Mouse (Mus musculus) forebrain, embryonic 15.5 days (tissue): ENCODE measurements around the gene Stc2. TPM values are rescaled to one million over a fixed set of nuclear protein-coding genes. Genes with fewer than 3 reads are reported as not detected.
A peak's percentile ranks its signal among the peaks of the same experiment; 100 is the strongest.

ENCODE experiments used
- ATAC-seq: fragments of 200-750 bp; cut with Nextera tagmentation; replicated peaks from 2 replicates; pipeline ENCODE4 v1.8.0; 2017; ENCODE audit warnings: mild to moderate bottlenecking, moderate TSS enrichment, moderate library complexity
- H3K27ac ChIP-seq: fragments of 300-500 bp; sonication (generic); replicated peaks from 2 replicates; pipeline ENCODE4 v1.5.1; 2015; ENCODE audit warnings: mild to moderate bottlenecking, inconsistent platforms
- H3K27me3 ChIP-seq: fragments of 300-500 bp; sonication (generic); 2 replicates; pipeline ENCODE4 v1.6.1; 2015; ENCODE audit warnings: inconsistent platforms
- H3K36me3 ChIP-seq: fragments of 300-500 bp; sonication (generic); 2 replicates; pipeline ENCODE4 v1.6.1; 2015; ENCODE audit warnings: mild to moderate bottlenecking, inconsistent platforms
- H3K4me1 ChIP-seq: fragments of 300-500 bp; sonication (generic); 2 replicates; pipeline ENCODE4 v1.6.1; 2015; ENCODE audit warnings: inconsistent platforms
- H3K4me2 ChIP-seq: fragments of 300-500 bp; sonication (generic); replicated peaks from 2 replicates; pipeline ENCODE4 v1.6.1; 2015; ENCODE audit warnings: mild to moderate bottlenecking, inconsistent platforms
- H3K4me3 ChIP-seq: fragments of 300-500 bp; sonication (generic); 2 replicates; pipeline ENCODE4 v1.5.1; 2015; ENCODE audit warnings: mild to moderate bottlenecking, inconsistent platforms
- H3K9ac ChIP-seq: fragments of 300-500 bp; sonication (generic); replicated peaks from 2 replicates; pipeline ENCODE4 v1.6.1; 2015; ENCODE audit warnings: mild to moderate bottlenecking, inconsistent platforms
- H3K9me3 ChIP-seq: fragments of 300-500 bp; sonication (generic); 2 replicates; pipeline ENCODE4 v1.6.1; 2016; ENCODE audit warnings: inconsistent platforms
- WGBS: fragments of 180-500 bp; shearing (Covaris S2); methylation state at CpG from one replicate; pipeline ENCODE4 v1.1.7; 2015; ENCODE audit warnings: mixed read lengths; 5-methylcytosine and 5-hydroxymethylcytosine counted together
- polyA plus RNA-seq: library from polyadenylated mRNA; unstranded; fragments of >200 nt; fragmentation: Nextera tagmentation; extraction: Ambion mirVana; gene quantifications from 2 replicates; pipeline ENCODE4 v1.2.1, GENCODE M21; 2015

Stc2 gene
- polyA plus RNA-seq: 1.3 TPM in 2 replicates

DNA sequence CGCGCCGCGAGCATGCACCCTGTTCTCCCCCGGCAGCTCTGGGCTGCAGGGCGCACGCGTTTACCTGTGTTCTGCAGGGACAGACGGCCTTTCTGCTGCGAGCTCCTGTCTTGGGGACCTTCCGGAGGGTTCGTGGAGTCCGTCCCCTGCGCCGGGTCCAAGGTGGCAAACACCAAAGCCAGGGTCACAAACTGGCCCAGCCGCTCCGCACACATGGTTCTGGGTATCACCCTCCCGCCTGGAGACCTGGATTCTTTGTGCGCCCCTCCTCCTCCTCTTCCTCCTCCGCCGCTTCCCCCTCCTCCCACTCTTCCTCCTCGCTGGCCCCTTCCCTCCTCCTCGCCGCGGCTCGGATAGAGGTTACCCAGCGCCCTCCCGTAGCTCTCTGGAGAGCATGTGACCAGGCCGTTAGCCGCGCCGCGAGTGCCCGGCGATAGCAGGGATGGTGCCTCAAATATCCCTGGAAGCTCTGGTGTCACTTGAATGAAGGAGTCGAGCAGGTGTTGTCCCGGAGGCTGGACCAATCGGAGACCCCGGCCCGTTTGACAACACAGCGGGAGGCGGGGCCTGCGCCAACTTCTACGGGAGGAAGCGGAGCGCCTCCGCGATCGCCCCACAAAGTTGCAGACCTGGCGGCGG lies at the start of gene Stc2:
Gene Stc2, minus strand, starts transcription at position 427 of the 639 bp plus-strand sequence.
- peak within 1 kb of the TSS; percentile 37 for H3K9ac ChIP-seq
- H3K36me3 ChIP-seq: no peaks in the 10 kb centered on the region
- WGBS: under 1% methylated on average over 50 of the region's 51 CpGs
- H3K9me3 ChIP-seq: no peaks in the 10 kb centered on the region
- H3K4me1 ChIP-seq: peaks cover 26% of the 10 kb centered on the region
- peaks cover 22% of the 10 kb centered on the region for H3K27me3 ChIP-seq
- H3K27ac ChIP-seq: no peak within 1 kb of the TSS; the same call in 1 of the 2 replicates
- peak within 1 kb of the TSS; percentile 100 for H3K4me2 ChIP-seq
- peak within 1 kb of the TSS; percentile 65 for H3K4me3 ChIP-seq
- ATAC-seq: peak; percentile 84

DNA sequence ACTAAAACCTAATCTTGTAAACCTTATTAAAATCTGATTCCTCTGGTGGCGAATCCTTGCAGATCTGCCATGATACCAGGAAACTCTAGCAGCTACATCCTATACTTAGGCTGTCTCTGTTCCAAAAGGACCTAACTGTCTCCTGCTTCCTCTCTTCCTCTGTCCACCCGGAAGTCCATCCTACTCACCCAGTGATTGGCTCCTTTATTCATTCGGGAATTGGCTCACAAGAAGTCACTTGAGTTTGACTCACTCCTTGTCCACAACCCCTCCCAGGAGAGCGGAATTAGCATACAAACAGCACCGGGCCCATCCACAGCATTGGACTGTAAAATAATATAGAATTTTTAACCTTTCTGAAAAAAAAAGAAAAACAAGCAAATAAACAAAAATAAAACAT lies 47.2 kb upstream of the Stc2 start:
- H3K36me3 ChIP-seq: no peaks in the 10 kb centered on the region
- WGBS: 80% methylated on average over 5 of the region's 5 CpGs
- no peaks in the 10 kb centered on the region for H3K9me3 ChIP-seq
- no peak for ATAC-seq
- H3K27me3 ChIP-seq: no peaks in the 10 kb centered on the region
- no peaks in the 10 kb centered on the region for H3K4me1 ChIP-seq
- H3K4me3 ChIP-seq: no peak overlapping the region
- H3K27ac ChIP-seq: no peak overlapping the region
- H3K4me2 ChIP-seq: no peak overlapping the region
- H3K9ac ChIP-seq: no peak overlapping the region

GRCm38 (mm10) chr11:31412376-31412775 lies 42.5 kb upstream of the Stc2 start:
- ATAC-seq: no peak
- Histone ChIP-seq H3K4me3 (no peak overlapping the region), H3K4me2 (no peak overlapping the region), H3K27ac (no peak overlapping the region), H3K27me3 (no peaks in the 10 kb centered on the region), H3K36me3 (no peaks in the 10 kb centered on the region), H3K4me1 (no peaks in the 10 kb centered on the region), H3K9me3 (no peaks in the 10 kb centered on the region), H3K9ac (no peak overlapping the region)
- 78% methylated on average over 3 of the region's 3 CpGs for WGBS

DNA sequence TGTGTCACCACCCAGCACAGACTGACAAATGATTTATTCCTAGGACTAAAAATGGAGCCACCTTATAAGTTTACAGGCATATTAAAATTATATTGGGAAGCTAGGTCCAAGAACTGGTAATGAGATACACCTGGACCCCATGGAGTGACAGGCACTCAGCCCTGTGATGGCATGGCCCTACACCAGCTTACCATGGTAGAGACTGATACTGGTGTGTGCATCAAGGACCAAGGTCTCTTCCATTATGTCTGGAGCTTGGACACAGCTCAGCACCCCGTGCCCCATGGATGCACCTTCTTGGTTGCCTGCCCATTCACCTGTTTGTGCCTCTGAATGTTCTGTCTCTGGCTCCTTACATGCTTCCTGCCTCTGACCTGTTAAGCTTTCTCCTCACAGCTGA lies 36.9 kb upstream of the Stc2 start:
- ATAC-seq: no peak
- Histone ChIP-seq H3K9ac (no peak overlapping the region), H3K4me1 (no peaks in the 10 kb centered on the region), H3K4me3 (no peak overlapping the region), H3K36me3 (no peaks in the 10 kb centered on the region), H3K4me2 (no peak overlapping the region), H3K27me3 (no peaks in the 10 kb centered on the region), H3K9me3 (no peaks in the 10 kb centered on the region), H3K27ac (no peak overlapping the region)
- 89% methylated on average over 1 of the region's 1 CpGs for WGBS

DNA sequence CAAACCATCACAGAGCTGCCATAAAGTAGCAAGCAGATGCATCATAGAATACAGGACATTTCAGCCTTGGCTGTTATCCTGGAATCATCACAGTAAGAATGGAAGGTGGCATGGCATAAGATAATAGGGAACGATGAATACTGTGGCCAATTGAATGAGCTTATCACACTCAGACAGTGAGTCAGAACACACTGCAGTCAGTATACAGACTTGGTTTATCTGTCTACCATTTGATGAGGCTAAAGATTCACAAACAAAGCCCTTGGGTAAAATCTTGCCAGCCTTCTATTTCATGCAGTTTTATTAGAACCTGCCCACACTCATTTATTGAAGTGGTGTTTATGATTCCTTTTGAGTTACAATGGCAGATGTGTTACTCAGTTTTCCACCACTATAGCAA lies 33.2 kb upstream of the Stc2 start:
- no peak for ATAC-seq
- Histone ChIP-seq H3K9me3 (no peaks in the 10 kb centered on the region), H3K4me2 (no peak overlapping the region), H3K9ac (no peak overlapping the region), H3K27ac (no peak overlapping the region), H3K4me3 (no peak overlapping the region), H3K36me3 (no peaks in the 10 kb centered on the region), H3K4me1 (no peaks in the 10 kb centered on the region), H3K27me3 (no peaks in the 10 kb centered on the region)
- WGBS: 97% methylated on average over 1 of the region's 1 CpGs

DNA sequence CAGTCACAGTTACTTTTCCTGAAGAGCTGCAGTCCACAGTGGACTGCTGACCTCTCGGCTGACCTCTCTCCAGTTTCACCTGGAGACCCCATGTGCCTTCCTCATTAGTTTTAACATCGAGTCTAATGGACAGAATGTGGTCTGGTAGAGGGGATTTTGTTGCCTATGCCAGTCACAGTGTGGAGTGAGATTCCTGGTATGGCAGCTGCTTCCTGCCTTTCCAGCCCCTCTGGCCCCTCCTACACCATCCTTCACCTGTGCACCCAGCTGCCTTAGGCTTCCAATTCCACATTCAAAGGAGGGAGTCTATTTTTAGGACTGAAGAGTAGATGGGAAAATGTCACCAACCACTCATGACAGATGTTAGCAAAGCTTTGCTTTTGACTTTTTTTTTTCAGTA lies 28.7 kb upstream of the Stc2 start:
- no peaks in the 10 kb centered on the region for H3K27me3 ChIP-seq
- H3K4me3 ChIP-seq: no peak overlapping the region
- no peak overlapping the region for H3K4me2 ChIP-seq
- H3K4me1 ChIP-seq: no peaks in the 10 kb centered on the region
- no peak overlapping the region for H3K9ac ChIP-seq
- no peaks in the 10 kb centered on the region for H3K9me3 ChIP-seq
- H3K36me3 ChIP-seq: no peaks in the 10 kb centered on the region
- no peak for ATAC-seq
- no peak overlapping the region for H3K27ac ChIP-seq
- 85% methylated on average over 2 of the region's 2 CpGs for WGBS

DNA sequence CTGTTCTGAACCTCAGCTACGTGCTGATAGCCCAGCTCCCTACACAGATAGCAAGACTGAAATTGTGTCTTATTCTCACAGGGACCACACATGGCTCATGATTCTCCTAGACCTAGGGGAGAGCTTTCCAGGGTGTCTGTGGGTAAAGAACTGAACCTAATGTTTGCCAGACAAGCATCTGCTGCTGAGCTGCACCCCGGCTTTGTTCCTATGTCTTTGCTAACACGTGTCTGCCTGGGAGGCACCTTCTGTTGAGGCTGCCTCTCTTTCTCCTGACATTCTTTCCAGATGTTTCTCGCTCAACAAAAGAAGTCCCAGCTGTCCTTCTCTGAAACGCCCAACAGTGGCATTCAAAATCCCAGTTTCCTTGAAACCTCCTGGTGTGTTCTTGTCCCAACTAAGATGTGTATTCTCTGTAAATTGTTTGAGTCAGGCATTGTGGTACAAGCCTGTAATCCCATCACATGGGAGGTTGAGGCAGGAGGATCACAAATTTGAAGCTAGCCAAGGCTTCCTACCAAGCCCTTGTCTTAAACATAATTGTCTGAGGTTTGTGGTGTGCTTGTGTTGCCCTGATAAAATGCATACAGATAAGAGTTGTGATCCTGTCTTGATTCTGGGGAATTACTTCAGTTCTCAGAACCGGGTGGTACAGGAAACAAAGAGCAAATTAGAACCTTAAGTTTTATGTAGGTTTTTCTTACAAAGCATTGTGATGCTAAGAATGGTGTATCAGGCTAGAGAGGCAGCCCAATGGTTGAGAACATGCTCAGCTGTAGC lies 27.0 kb upstream of the Stc2 start:
- H3K27ac ChIP-seq: no peak overlapping the region
- 67% methylated on average over 6 of the region's 6 CpGs for WGBS
- H3K4me3 ChIP-seq: no peak overlapping the region
- H3K36me3 ChIP-seq: no peaks in the 10 kb centered on the region
- H3K4me1 ChIP-seq: no peaks in the 10 kb centered on the region
- no peaks in the 10 kb centered on the region for H3K9me3 ChIP-seq
- ATAC-seq: no peak
- no peak overlapping the region for H3K9ac ChIP-seq
- no peak overlapping the region for H3K4me2 ChIP-seq
- H3K27me3 ChIP-seq: no peaks in the 10 kb centered on the region

DNA sequence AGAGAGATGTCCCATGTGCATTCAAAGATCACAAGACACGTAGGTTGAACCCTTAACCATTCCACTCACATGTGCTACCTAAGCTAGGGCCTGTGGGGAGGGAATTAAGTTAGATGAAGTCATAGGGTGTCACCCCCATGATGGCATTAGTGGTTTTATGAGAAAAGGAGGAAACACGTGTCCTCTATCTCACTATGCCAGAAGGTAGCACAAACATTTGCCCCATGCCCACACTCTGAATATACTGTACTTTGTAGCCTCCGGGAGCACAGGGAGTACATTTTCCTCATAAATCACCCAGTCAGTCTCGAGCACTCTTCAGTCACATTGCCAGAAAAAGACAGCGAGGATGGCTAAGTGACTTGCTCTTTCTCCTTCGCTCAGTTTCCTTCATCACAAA lies 24.2 kb upstream of the Stc2 start:
- WGBS: 88% methylated on average over 6 of the region's 6 CpGs
- no peak for ATAC-seq
- Histone ChIP-seq H3K4me3 (no peak overlapping the region), H3K9ac (no peak overlapping the region), H3K4me1 (no peaks in the 10 kb centered on the region), H3K4me2 (no peak overlapping the region), H3K36me3 (no peaks in the 10 kb centered on the region), H3K9me3 (no peaks in the 10 kb centered on the region), H3K27me3 (no peaks in the 10 kb centered on the region), H3K27ac (no peak overlapping the region)

DNA sequence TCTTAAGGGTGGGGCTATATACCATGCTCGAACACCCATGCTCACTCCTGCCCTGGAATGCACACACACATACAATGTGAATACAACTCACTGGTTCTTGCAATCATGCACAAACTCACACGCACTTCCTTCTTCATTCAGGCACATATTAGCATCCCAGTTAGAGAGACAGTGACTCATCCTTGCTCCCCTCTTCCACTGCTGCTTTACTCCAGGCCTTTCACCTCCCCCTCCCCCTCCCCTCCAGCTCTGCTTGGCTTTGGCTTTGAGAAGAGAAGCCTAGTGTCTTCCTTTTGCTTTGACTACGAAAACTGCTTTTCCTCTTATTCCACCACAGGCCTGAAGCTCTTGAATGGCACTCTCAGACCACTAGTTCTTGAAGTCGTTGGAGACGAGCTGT lies 22.5 kb upstream of the Stc2 start:
- H3K4me3 ChIP-seq: no peak overlapping the region
- ATAC-seq: no peak
- H3K36me3 ChIP-seq: no peaks in the 10 kb centered on the region
- no peak overlapping the region for H3K9ac ChIP-seq
- WGBS: 75% methylated on average over 5 of the region's 5 CpGs
- H3K27ac ChIP-seq: no peak overlapping the region
- no peaks in the 10 kb centered on the region for H3K9me3 ChIP-seq
- no peaks in the 10 kb centered on the region for H3K27me3 ChIP-seq
- no peaks in the 10 kb centered on the region for H3K4me1 ChIP-seq
- no peak overlapping the region for H3K4me2 ChIP-seq

DNA sequence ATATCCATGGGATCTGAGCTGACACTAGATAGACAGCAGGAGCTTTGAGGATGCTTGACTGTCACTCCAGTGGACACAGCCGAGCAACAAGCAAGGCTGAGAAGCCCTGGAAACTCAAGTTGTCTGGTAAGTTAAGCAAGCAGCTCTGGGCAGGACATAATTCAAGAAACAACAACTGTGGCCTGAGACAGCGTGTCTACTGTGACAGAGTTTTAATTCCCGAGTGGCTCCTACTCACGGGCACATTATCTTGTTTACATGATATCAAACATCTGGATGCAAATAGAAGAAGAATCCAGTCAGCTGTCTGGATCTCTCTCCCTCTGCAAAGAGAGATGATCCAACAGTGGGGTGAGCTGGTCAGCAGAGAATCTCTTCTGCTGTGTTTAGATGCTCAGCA lies 19.0 kb upstream of the Stc2 start:
- H3K4me1 ChIP-seq: no peaks in the 10 kb centered on the region
- no peak for ATAC-seq
- H3K36me3 ChIP-seq: no peaks in the 10 kb centered on the region
- WGBS: 83% methylated on average over 4 of the region's 4 CpGs
- H3K4me2 ChIP-seq: no peak overlapping the region
- H3K27ac ChIP-seq: no peak overlapping the region
- H3K4me3 ChIP-seq: no peak overlapping the region
- no peaks in the 10 kb centered on the region for H3K9me3 ChIP-seq
- H3K27me3 ChIP-seq: no peaks in the 10 kb centered on the region
- H3K9ac ChIP-seq: no peak overlapping the region

DNA sequence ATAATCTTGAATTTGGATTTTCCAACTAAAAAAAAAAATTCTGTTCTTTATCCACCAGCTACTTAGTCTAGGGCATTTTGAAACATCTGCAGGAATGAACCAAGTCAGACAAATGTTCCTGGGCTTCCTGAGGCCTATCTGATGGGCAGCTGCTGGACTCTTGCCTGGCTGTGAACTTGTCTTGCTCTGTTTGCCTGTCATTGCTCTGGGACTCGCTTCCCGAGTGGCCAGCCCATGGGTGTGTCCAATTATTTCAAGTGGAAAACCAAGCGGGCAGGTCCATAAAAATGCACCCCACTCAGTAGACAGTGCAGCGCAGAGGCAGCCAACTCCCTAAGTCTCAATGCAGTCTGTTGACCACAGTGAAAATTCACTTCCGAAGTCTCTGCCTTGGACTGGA lies 17.7 kb upstream of the Stc2 start:
- H3K27ac ChIP-seq: no peak overlapping the region
- no peak overlapping the region for H3K4me3 ChIP-seq
- no peaks in the 10 kb centered on the region for H3K9me3 ChIP-seq
- H3K36me3 ChIP-seq: no peaks in the 10 kb centered on the region
- ATAC-seq: no peak
- H3K4me1 ChIP-seq: no peaks in the 10 kb centered on the region
- no peak overlapping the region for H3K4me2 ChIP-seq
- WGBS: 94% methylated on average over 5 of the region's 5 CpGs
- H3K9ac ChIP-seq: no peak overlapping the region
- H3K27me3 ChIP-seq: no peaks in the 10 kb centered on the region

DNA sequence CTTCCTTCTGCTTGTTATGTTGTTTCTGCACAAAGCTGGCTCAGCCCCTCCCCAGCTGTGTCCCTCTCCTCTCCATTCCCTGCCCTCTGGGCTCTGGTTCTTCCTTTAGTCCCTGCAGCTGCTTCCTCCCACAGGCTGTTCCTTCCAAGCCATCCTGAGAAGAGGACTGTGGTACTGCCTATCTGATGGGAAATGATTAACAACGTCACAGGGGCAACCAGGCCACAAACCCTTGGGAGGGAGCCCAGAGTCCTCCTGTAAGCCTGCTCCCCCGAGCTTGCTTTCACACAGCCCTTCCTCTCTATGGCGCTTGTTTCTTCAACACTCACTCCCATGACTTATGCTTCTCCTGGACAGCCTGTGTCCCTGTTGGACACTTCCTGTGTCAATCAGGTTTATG lies 16.7 kb upstream of the Stc2 start:
- Histone ChIP-seq H3K27me3 (no peaks in the 10 kb centered on the region), H3K4me1 (no peaks in the 10 kb centered on the region), H3K4me2 (no peak overlapping the region), H3K36me3 (no peaks in the 10 kb centered on the region), H3K27ac (no peak overlapping the region), H3K9ac (no peak overlapping the region), H3K9me3 (no peaks in the 10 kb centered on the region), H3K4me3 (no peak overlapping the region)
- ATAC-seq: no peak
- WGBS: 83% methylated on average over 3 of the region's 3 CpGs

DNA sequence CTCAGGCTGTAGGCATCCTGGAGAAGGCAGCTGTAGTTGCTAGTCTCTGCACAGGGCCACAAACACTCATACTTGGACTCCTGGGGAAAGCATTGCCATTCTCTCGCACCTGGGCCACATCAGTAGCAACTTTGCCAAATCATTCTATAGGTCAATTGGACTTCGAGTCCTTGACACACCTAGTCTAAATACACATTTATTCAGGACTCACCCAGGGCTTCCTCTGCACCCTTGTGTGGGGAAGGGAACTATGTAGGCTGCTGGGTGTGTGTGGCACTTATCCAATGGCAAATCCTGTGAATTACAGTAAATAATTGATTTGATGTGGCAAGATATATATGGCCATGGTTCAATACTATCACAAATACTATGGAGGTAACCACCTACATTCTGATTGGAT lies 14.1 kb upstream of the Stc2 start:
- Histone ChIP-seq H3K9ac (no peak overlapping the region), H3K36me3 (no peaks in the 10 kb centered on the region), H3K4me2 (no peak overlapping the region), H3K4me3 (no peak overlapping the region), H3K27ac (no peak overlapping the region), H3K4me1 (no peaks in the 10 kb centered on the region), H3K9me3 (no peaks in the 10 kb centered on the region), H3K27me3 (no peaks in the 10 kb centered on the region)
- 93% methylated on average over 2 of the region's 2 CpGs for WGBS
- ATAC-seq: no peak
